Mouse (Mus musculus) liver, embryonic 11.5 days (tissue): ENCODE measurements around the gene Nhlrc4. TPM values are rescaled to one million over a fixed set of nuclear protein-coding genes. Genes with fewer than 3 reads are reported as not detected.

Source experiments
- polyA plus RNA-seq: library from polyadenylated mRNA; unstranded; fragments of >200 nt; fragmentation: Nextera tagmentation; extraction: Ambion mirVana; gene quantifications from 2 replicates; pipeline ENCODE4 v1.2.1, GENCODE M21; 2014

Nhlrc4 gene
- polyA plus RNA-seq, 1 experiment from 2014 or later: 0.85 TPM

Other genes with a start within 250 kb of the Nhlrc4 start
- 0.42 and 1.3 TPM in 2 replicates for gene Gng13, start 227.8 kb downstream of the Nhlrc4 start, polyA plus RNA-seq
- gene Chtf18, start 217.5 kb downstream of the Nhlrc4 start, polyA plus RNA-seq: 32.0 and 35.6 TPM in 2 replicates
- 16.6 and 17.5 TPM in 2 replicates for gene Rpusd1, start 217.3 kb downstream of the Nhlrc4 start, polyA plus RNA-seq
- not detected in 2 replicates for gene Mslnl, start 208.9 kb downstream of the Nhlrc4 start, polyA plus RNA-seq
- 0.29 and 0.55 TPM in 2 replicates for gene Msln, start 190.6 kb downstream of the Nhlrc4 start, polyA plus RNA-seq
- 28.4 and 29.9 TPM in 2 replicates for gene Narfl, start 171.2 kb downstream of the Nhlrc4 start, polyA plus RNA-seq
- gene Haghl, start 159.3 kb downstream of the Nhlrc4 start, polyA plus RNA-seq: 22.7 and 25.0 TPM in 2 replicates
- 0.25 and 0.33 TPM in 2 replicates for gene Ccdc78, start 158.4 kb downstream of the Nhlrc4 start, polyA plus RNA-seq
- 83.7 and 83.8 TPM in 2 replicates for gene Fam173a, start 152.1 kb downstream of the Nhlrc4 start, polyA plus RNA-seq
- not detected in 2 replicates for gene AC134908.4, start 149.3 kb downstream of the Nhlrc4 start, polyA plus RNA-seq
- 7.6 and 10.8 TPM in 2 replicates for gene Metrn, start 147.8 kb downstream of the Nhlrc4 start, polyA plus RNA-seq
- gene Fbxl16, start 135.9 kb downstream of the Nhlrc4 start, polyA plus RNA-seq: 0.99 and 1.2 TPM in 2 replicates
- 29.8 and 31.9 TPM in 2 replicates for gene Wdr24, start 121.3 kb downstream of the Nhlrc4 start, polyA plus RNA-seq
- 36.6 and 37.0 TPM in 2 replicates for gene Jmjd8, start 116.1 kb downstream of the Nhlrc4 start, polyA plus RNA-seq
- 249 and 252 TPM in 2 replicates for gene Stub1, start 111.6 kb downstream of the Nhlrc4 start, polyA plus RNA-seq
- gene Rhbdl1, start 107.7 kb downstream of the Nhlrc4 start, polyA plus RNA-seq: 0.60 and 1.6 TPM in 2 replicates
- gene Gm20683, start 103.2 kb downstream of the Nhlrc4 start, polyA plus RNA-seq: 0.78 and 1.1 TPM in 2 replicates
- gene Rhot2, start 100.1 kb downstream of the Nhlrc4 start, polyA plus RNA-seq: 9.6 and 12.8 TPM in 2 replicates
- 22.2 and 25.7 TPM in 2 replicates for gene Wdr90, start 83.5 kb downstream of the Nhlrc4 start, polyA plus RNA-seq
- gene Mcrip2, start 76.2 kb downstream of the Nhlrc4 start, polyA plus RNA-seq: 96.5 and 110 TPM in 2 replicates
- gene Mettl26, start 69.9 kb downstream of the Nhlrc4 start, polyA plus RNA-seq: 70.7 and 74.5 TPM in 2 replicates
- gene Wfikkn1, start 64.1 kb downstream of the Nhlrc4 start, polyA plus RNA-seq: 2.1 and 2.4 TPM in 2 replicates
- 9.9 and 10.7 TPM in 2 replicates for gene Rab40c, start 25.2 kb downstream of the Nhlrc4 start, polyA plus RNA-seq
- 137 and 139 TPM in 2 replicates for gene Pigq, start within 50 bp of the Nhlrc4 start, polyA plus RNA-seq
- 0.68 and 0.85 TPM in 2 replicates for gene A930017K11Rik, start 7.6 kb upstream of the Nhlrc4 start, polyA plus RNA-seq
- 23.0 and 27.4 TPM in 2 replicates for gene Capn15, start 40.8 kb upstream of the Nhlrc4 start, polyA plus RNA-seq
- 7.0 and 7.6 TPM in 2 replicates for gene Rab11fip3, start 124.6 kb upstream of the Nhlrc4 start, polyA plus RNA-seq
- 18.2 and 20.1 TPM in 2 replicates for gene Decr2, start 145.4 kb upstream of the Nhlrc4 start, polyA plus RNA-seq
- 111 and 120 TPM in 2 replicates for gene Nme4, start 150.6 kb upstream of the Nhlrc4 start, polyA plus RNA-seq
- gene Tmem8, start 168.3 kb upstream of the Nhlrc4 start, polyA plus RNA-seq: 1.6 and 2.1 TPM in 2 replicates
- 253 TPM in 2 replicates for gene Mrpl28, start 178.5 kb upstream of the Nhlrc4 start, polyA plus RNA-seq
- 12.8 and 13.1 TPM in 2 replicates for gene Axin1, start 193.7 kb upstream of the Nhlrc4 start, polyA plus RNA-seq